Mouse (Mus musculus) liver, embryonic 14.5 days (tissue): ENCODE measurements at regions not wholly inside any gene's neighbourhood (a gene's known extent, or its start where the extent isn't known, plus 50 kb on each side); places are given as distances from the start of the nearest gene placed in this dataset.

Source experiments
- CTCF ChIP-seq: IDR thresholded peaks from 2 replicates; pipeline ENCODE4 v1.5.1; 2016; ENCODE audit warnings: antibody characterized with exemption, low read depth, control low read depth
- EP300 ChIP-seq: IDR thresholded peaks from 2 replicates; pipeline ENCODE4 v1.6.1; 2016; ENCODE audit warnings: antibody characterized with exemption, low read depth

- no peak for TF ChIP-seq EP300
- TF ChIP-seq CTCF: no peak
Observed at GRCm38 (mm10) chr3:53379519-53380181, 83.5 kb downstream of the Nhlrc3 start.
